ENCODE assay signal across 9 mouse cellular contexts in genomic region chr7:110821068-110821467, GRCm38 (mm10). TPM values are rescaled to one million over a fixed set of nuclear protein-coding genes. Genes with fewer than 3 reads are reported as not detected.
DNase-seq lines count a peak whose midpoint lies in the region; ATAC-seq and TF ChIP-seq lines count a peak whose summit lies in the region.
"Had no signal": no experiment of that assay in that cellular context is flagged by ENCODE, and none has a peak within 500 bp of the region (broad histone marks: within the 10 kb centered on the region; RNA-seq: fewer than 3 reads in every experiment).

No protein-coding gene starts in this region.

- no peaks in the 10 kb centered on the region for H3K27me3 ChIP-seq in hindbrain, embryonic 11.5 days (ENCODE audit: control insufficient read depth, insufficient read depth, low read length)
- H3K27me3 ChIP-seq in hindbrain, embryonic 12.5 days, result no peaks in the 10 kb centered on the region
- no peaks in the 10 kb centered on the region for H3K27me3 ChIP-seq in midbrain, postnatal 0 days (ENCODE audit: insufficient read depth, low read length)
- no peaks in the 10 kb centered on the region for H3K27me3 ChIP-seq in midbrain, embryonic 16.5 days (ENCODE audit: control insufficient read depth, insufficient read depth, low read depth, low read length)
- H3K27me3 ChIP-seq in stomach, embryonic 16.5 days (ENCODE audit: control insufficient read depth, insufficient read depth, low read length), result no peaks in the 10 kb centered on the region

- no peaks in the 10 kb centered on the region for H3K9me3 ChIP-seq in hindbrain, embryonic 11.5 days (ENCODE audit: control insufficient read depth, low read length)
- H3K9me3 ChIP-seq in hindbrain, embryonic 12.5 days (replicated peaks), result no peaks in the 10 kb centered on the region
- no peaks in the 10 kb centered on the region for H3K9me3 ChIP-seq in midbrain, postnatal 0 days (ENCODE audit: low read length)
- H3K9me3 ChIP-seq in midbrain, embryonic 16.5 days (replicated peaks; ENCODE audit: control insufficient read depth, low read length, poor library complexity, severe bottlenecking), result no peaks in the 10 kb centered on the region
- no peaks in the 10 kb centered on the region for H3K9me3 ChIP-seq in stomach, embryonic 16.5 days (replicated peaks; ENCODE audit: control insufficient read depth, low read length)

- no peak overlapping the region for H3K9ac ChIP-seq in hindbrain, embryonic 11.5 days (ENCODE audit: low read depth, low read length)
- no peak overlapping the region for H3K9ac ChIP-seq in hindbrain, embryonic 12.5 days
- no peak overlapping the region for H3K9ac ChIP-seq in midbrain, postnatal 0 days (replicated peaks; ENCODE audit: low read length, poor library complexity, severe bottlenecking)
- H3K9ac ChIP-seq in midbrain, embryonic 16.5 days (ENCODE audit: low read depth, low read length), result no peak overlapping the region
- no peak overlapping the region for H3K9ac ChIP-seq in stomach, embryonic 16.5 days (ENCODE audit: low read length)

- no peaks in the 10 kb centered on the region for H3K4me1 ChIP-seq in hindbrain, embryonic 11.5 days (replicated peaks; ENCODE audit: control insufficient read depth, insufficient read depth, low read length)
- H3K4me1 ChIP-seq in hindbrain, embryonic 12.5 days, result no peaks in the 10 kb centered on the region
- no peaks in the 10 kb centered on the region for H3K4me1 ChIP-seq in midbrain, postnatal 0 days (ENCODE audit: insufficient read depth, low read length)
- no peaks in the 10 kb centered on the region for H3K4me1 ChIP-seq in midbrain, embryonic 16.5 days (ENCODE audit: control insufficient read depth, insufficient read depth, low read length)
- H3K4me1 ChIP-seq in stomach, embryonic 16.5 days (ENCODE audit: control insufficient read depth, insufficient read depth, low read length), result peaks cover 6% of the 10 kb centered on the region

- ATAC-seq in hindbrain, embryonic 11.5 days (ENCODE audit: low FRiP score), result peak; percentile 70; the same call in 1 of the 2 replicates
- no peak for ATAC-seq in hindbrain, embryonic 12.5 days (ENCODE audit: low FRiP score)
- ATAC-seq in midbrain, postnatal 0 days (ENCODE audit: low FRiP score), result no peak
- no peak for ATAC-seq in midbrain, embryonic 16.5 days
- peak; percentile 53; the same call in 1 of the 2 replicates for ATAC-seq in stomach, embryonic 16.5 days (ENCODE audit: insufficient read depth, low FRiP score)

- DNase-seq in hindbrain, embryonic 11.5 days (ENCODE audit: low spot score), result no peak
- DNase-seq in midbrain, postnatal 0 days (ENCODE audit: low spot score), result no peak
- DNase-seq in heart, postnatal 10 days, result peak; percentile 43 to 45
- no peak for DNase-seq in spleen, adult 12 weeks (ENCODE audit: low spot score)
- no peak for DNase-seq in thymus, postnatal 14 days
- DNase-seq: lung, postnatal 36 days had no signal

- WGBS in hindbrain, embryonic 11.5 days, result 18% methylated on average over 5 of the region's 5 CpGs
- WGBS in hindbrain, embryonic 12.5 days, result 21% methylated on average over 5 of the region's 5 CpGs
- 64% methylated on average over 5 of the region's 5 CpGs for WGBS in midbrain, postnatal 0 days
- 61% methylated on average over 5 of the region's 5 CpGs for WGBS in midbrain, embryonic 16.5 days
- 38% methylated on average over 5 of the region's 5 CpGs for WGBS in stomach, embryonic 16.5 days

- H3K36me3 ChIP-seq in hindbrain, embryonic 11.5 days (ENCODE audit: control insufficient read depth, insufficient read depth, low read length), result no peaks in the 10 kb centered on the region
- H3K36me3 ChIP-seq in hindbrain, embryonic 12.5 days, result peaks cover 19% of the 10 kb centered on the region; the same call in 1 of the 2 replicates
- peaks cover 26% of the 10 kb centered on the region for H3K36me3 ChIP-seq in midbrain, postnatal 0 days (ENCODE audit: insufficient read depth, low read length)
- peaks cover 7% of the 10 kb centered on the region; the same call in 1 of the 2 replicates for H3K36me3 ChIP-seq in midbrain, embryonic 16.5 days (ENCODE audit: control insufficient read depth, insufficient read depth, low read length)
- H3K36me3 ChIP-seq in stomach, embryonic 16.5 days (ENCODE audit: control insufficient read depth, insufficient read depth, low read length), result peaks cover 6% of the 10 kb centered on the region; the same call in 1 of the 2 replicates

- H3K4me3 ChIP-seq in hindbrain, embryonic 11.5 days (ENCODE audit: low read depth, low read length), result no peak overlapping the region
- no peak overlapping the region for H3K4me3 ChIP-seq in hindbrain, embryonic 12.5 days
- no peak overlapping the region for H3K4me3 ChIP-seq in midbrain, postnatal 0 days (ENCODE audit: low read depth, low read length)
- no peak overlapping the region for H3K4me3 ChIP-seq in midbrain, embryonic 16.5 days (ENCODE audit: low read depth, low read length)
- no peak overlapping the region for H3K4me3 ChIP-seq in stomach, embryonic 16.5 days (replicated peaks; ENCODE audit: low read length)

- intact Hi-C loops in heart, postnatal 10 days (cut with DNase I), result no loop called here

- H3K4me2 ChIP-seq in hindbrain, embryonic 11.5 days (replicated peaks; ENCODE audit: low read depth, low read length), result no peak overlapping the region
- H3K4me2 ChIP-seq in hindbrain, embryonic 12.5 days (replicated peaks), result no peak overlapping the region
- no peak overlapping the region for H3K4me2 ChIP-seq in midbrain, postnatal 0 days (ENCODE audit: low read depth, low read length, poor library complexity, severe bottlenecking)
- no peak overlapping the region for H3K4me2 ChIP-seq in midbrain, embryonic 16.5 days (ENCODE audit: low read length)
- no peak overlapping the region for H3K4me2 ChIP-seq in stomach, embryonic 16.5 days (ENCODE audit: low read depth, low read length)

- TF ChIP-seq CTCF in midbrain, postnatal 0 days (IDR thresholded peaks at IDR 0.05), result peak; percentile 26; the same call in 1 of the 2 replicates

- H3K27ac ChIP-seq in hindbrain, embryonic 11.5 days (ENCODE audit: low read depth, low read length), result no peak overlapping the region
- no peak overlapping the region for H3K27ac ChIP-seq in hindbrain, embryonic 12.5 days
- H3K27ac ChIP-seq in midbrain, postnatal 0 days (ENCODE audit: low read depth, low read length), result no peak overlapping the region
- no peak overlapping the region for H3K27ac ChIP-seq in midbrain, embryonic 16.5 days (ENCODE audit: low read length)
- no peak overlapping the region for H3K27ac ChIP-seq in stomach, embryonic 16.5 days (ENCODE audit: low read length)

RNA-seq across cellular contexts. Expression of gene Rnf141, which starts 23.2 kb away (rescaled TPM):
- polyA plus RNA-seq in hindbrain, embryonic 11.5 days (2014; fragmentation: Nextera tagmentation; extraction: Ambion mirVana), result 28.2 and 29.0 TPM in 2 replicates
- polyA plus RNA-seq in hindbrain, embryonic 12.5 days (2016; fragmentation: Nextera tagmentation; extraction: Ambion mirVana), result 25.7 and 27.7 TPM in 2 replicates
- 88.5 and 133 TPM in 2 replicates for total RNA-seq in midbrain, postnatal 0 days (2014; rRNA removed)
- 28.5 and 29.6 TPM in 2 replicates for polyA plus RNA-seq in midbrain, postnatal 0 days (2015; fragmentation: Nextera tagmentation; extraction: Ambion mirVana)
- polyA plus RNA-seq in midbrain, embryonic 16.5 days (2015; fragmentation: Nextera tagmentation; extraction: Ambion mirVana), result 35.1 and 39.7 TPM in 2 replicates
- 10 to 100 TPM; 50.4 to 51.2 TPM for total RNA-seq in heart, postnatal 10 days (2021)
- polyA plus RNA-seq in stomach, embryonic 16.5 days (2015; fragmentation: Nextera tagmentation; extraction: Ambion mirVana), result 42.7 and 46.5 TPM in 2 replicates

RNA-seq across cellular contexts. Expression of gene Lyve1, which starts 42.0 kb away (rescaled TPM):
- polyA plus RNA-seq in hindbrain, embryonic 11.5 days (2014; fragmentation: Nextera tagmentation; extraction: Ambion mirVana), result 2.4 and 2.5 TPM in 2 replicates
- 4.7 and 5.3 TPM in 2 replicates for polyA plus RNA-seq in hindbrain, embryonic 12.5 days (2016; fragmentation: Nextera tagmentation; extraction: Ambion mirVana)
- 9.7 and 12.5 TPM in 2 replicates for total RNA-seq in midbrain, postnatal 0 days (2014; rRNA removed)
- polyA plus RNA-seq in midbrain, postnatal 0 days (2015; fragmentation: Nextera tagmentation; extraction: Ambion mirVana), result 5.4 and 7.2 TPM in 2 replicates
- polyA plus RNA-seq in midbrain, embryonic 16.5 days (2015; fragmentation: Nextera tagmentation; extraction: Ambion mirVana), result 4.0 and 5.0 TPM in 2 replicates
- 10 to 100 TPM in 1 of 2 experiments, 1 to 10 TPM in 1; 9.6 to 18.9 TPM for total RNA-seq in heart, postnatal 10 days (2021)
- polyA plus RNA-seq in stomach, embryonic 16.5 days (2015; fragmentation: Nextera tagmentation; extraction: Ambion mirVana), result 15.2 and 17.4 TPM in 2 replicates

RNA-seq across cellular contexts. Expression of gene Ampd3, which starts 53.1 kb away (rescaled TPM):
- 1.3 and 1.4 TPM in 2 replicates for polyA plus RNA-seq in hindbrain, embryonic 11.5 days (2014; fragmentation: Nextera tagmentation; extraction: Ambion mirVana)
- 4.0 TPM in 2 replicates for polyA plus RNA-seq in hindbrain, embryonic 12.5 days (2016; fragmentation: Nextera tagmentation; extraction: Ambion mirVana)
- 20.6 and 22.7 TPM in 2 replicates for total RNA-seq in midbrain, postnatal 0 days (2014; rRNA removed)
- 13.2 and 16.2 TPM in 2 replicates for polyA plus RNA-seq in midbrain, postnatal 0 days (2015; fragmentation: Nextera tagmentation; extraction: Ambion mirVana)
- 10.3 and 13.9 TPM in 2 replicates for polyA plus RNA-seq in midbrain, embryonic 16.5 days (2015; fragmentation: Nextera tagmentation; extraction: Ambion mirVana)
- total RNA-seq in heart, postnatal 10 days (2021), result 10 to 100 TPM; 37.7 to 39.2 TPM
- polyA plus RNA-seq in stomach, embryonic 16.5 days (2015; fragmentation: Nextera tagmentation; extraction: Ambion mirVana), result 6.7 and 7.2 TPM in 2 replicates

Comparison
In these comparisons a context has a peak if more than half of its experiments do, and no peak if none do; other contexts are left out.
1. ATAC-seq: peak in hindbrain, embryonic 11.5 days (single experiment) and stomach, embryonic 16.5 days (single experiment); none in hindbrain, embryonic 12.5 days (single experiment), midbrain, postnatal 0 days (single experiment) and midbrain, embryonic 16.5 days (single experiment).
2. DNase-seq: peak in heart, postnatal 10 days (2 of 2); none in hindbrain, embryonic 11.5 days (single experiment), midbrain, postnatal 0 days (single experiment), spleen, adult 12 weeks (single experiment) and thymus, postnatal 14 days (single experiment).